Mouse (Mus musculus): ENCODE data around the gene Timm8a1.
"Not testable (repeated sequence)": the region's sequence is repeated elsewhere in the genome, so short reads cannot be mapped to it uniquely, and the experiment has no call there.

Timm8a1 gene

GRCm38 (mm10) chrX:134541145-134541954, at the start of gene Timm8a1:
Gene Timm8a1, minus strand, starts transcription at chrX:134541865.
- in situ Hi-C loops (cut with MboI, MseI), result no loop called here

GRCm38 (mm10) chrX:134589836-134590235, 48.2 kb upstream of the Timm8a1 start:
- in situ Hi-C loops (cut with MboI, MseI), result no loop called here

GRCm38 (mm10) chrX:134588997-134589396, 47.3 kb upstream of the Timm8a1 start:
- in situ Hi-C loops (cut with MboI, MseI), result no loop called here

GRCm38 (mm10) chrX:134588261-134588660, 46.6 kb upstream of the Timm8a1 start:
- in situ Hi-C loops (cut with MboI, MseI), result no loop called here

GRCm38 (mm10) chrX:134586447-134586846, 44.8 kb upstream of the Timm8a1 start:
- in situ Hi-C loops (cut with MboI, MseI), result no loop called here

GRCm38 (mm10) chrX:134585103-134586002, 43.7 kb upstream of the Timm8a1 start, which contains the start of gene Rpl36a:
Gene Rpl36a, plus strand, starts transcription at chrX:134585654.
- in situ Hi-C loops (cut with MboI, MseI), result no loop called here

GRCm38 (mm10) chrX:134582888-134583669, 41.4 kb upstream of the Timm8a1 start, which contains the start of gene Btk:
Gene Btk, minus strand, starts transcription at chrX:134583570.
- in situ Hi-C loops (cut with MboI, MseI), result no loop called here

GRCm38 (mm10) chrX:134582270-134582669, 40.6 kb upstream of the Timm8a1 start:
- in situ Hi-C loops (cut with MboI, MseI), result no loop called here

GRCm38 (mm10) chrX:134580528-134581305, 39.1 kb upstream of the Timm8a1 start:
- in situ Hi-C loops (cut with MboI, MseI), result no loop called here

- in situ Hi-C loops (cut with MboI, MseI), result no loop called here
Measured at GRCm38 (mm10) chrX:134577896-134578295, 36.2 kb upstream of the Timm8a1 start.

GRCm38 (mm10) chrX:134566536-134567222, 25.0 kb upstream of the Timm8a1 start:
- in situ Hi-C loops (cut with MboI, MseI), result no loop called here

GRCm38 (mm10) chrX:134564326-134564725, 22.7 kb upstream of the Timm8a1 start:
- in situ Hi-C loops (cut with MboI, MseI), result no loop called here

- in situ Hi-C loops (cut with MboI, MseI), result no loop called here
Measured at GRCm38 (mm10) chrX:134554425-134554824, 12.8 kb upstream of the Timm8a1 start.

GRCm38 (mm10) chrX:134553326-134553725, 11.7 kb upstream of the Timm8a1 start:
- in situ Hi-C loops (cut with MboI, MseI), result no loop called here

- in situ Hi-C loops (cut with MboI, MseI), result no loop called here
Measured at GRCm38 (mm10) chrX:134550903-134551302, 9.2 kb upstream of the Timm8a1 start.

- in situ Hi-C loops (cut with MboI, MseI), result no loop called here
Measured at GRCm38 (mm10) chrX:134547330-134547729, 5.7 kb upstream of the Timm8a1 start.

GRCm38 (mm10) chrX:134541955-134542308, 267 bp upstream of the Timm8a1 start:
- in situ Hi-C loops (cut with MboI, MseI), result no loop called here

- in situ Hi-C loops (cut with MboI, MseI), result no loop called here
Measured at GRCm38 (mm10) chrX:134540414-134541135, 1.1 kb downstream of the Timm8a1 start.

- in situ Hi-C loops (cut with MboI, MseI), result not testable (repeated sequence)
Measured at GRCm38 (mm10) chrX:134539795-134540194, 1.9 kb downstream of the Timm8a1 start.

- in situ Hi-C loops (cut with MboI, MseI), result no loop called here
Measured at GRCm38 (mm10) chrX:134533346-134533745, 8.3 kb downstream of the Timm8a1 start.

Measured in T-helper 2 cell (primary cell).